Mouse (Mus musculus) layer of hippocampus, adult 2 months (tissue): ENCODE results near the gene Cep170b. TPM values are rescaled to one million over a fixed set of nuclear protein-coding genes. Genes with fewer than 3 reads are reported as not detected.

ENCODE experiments used
- DNase-seq, 2 experiments: peaks; one replicate each; pipeline ENCODE4 v3.0.0; 2022; ENCODE audit warnings: low spot score in 2 of 2
- H3K27ac ChIP-seq: fragments of 200-600 bp; 2 replicates; pipeline ENCODE4 v1.8.1; 2022
- H3K4me3 ChIP-seq: fragments of 200-600 bp; 2 replicates; pipeline ENCODE4 v1.8.1; 2022; ENCODE audit warnings: mild to moderate bottlenecking
- CTCF ChIP-seq: fragments of 200-600 bp; conservative IDR thresholded peaks from 2 replicates; pipeline ENCODE4 v1.8.1; 2022; ENCODE audit warnings: antibody characterized with exemption, mild to moderate bottlenecking, moderate library complexity
- total RNA-seq, 2 experiments: library from RNA; stranded (reverse); gene quantifications; 2 replicates each; pipeline ENCODE4 v1.2.3; 2021

Cep170b gene
- total RNA-seq, 2 experiments from 2014 or later: 194 to 210 TPM

DNA sequence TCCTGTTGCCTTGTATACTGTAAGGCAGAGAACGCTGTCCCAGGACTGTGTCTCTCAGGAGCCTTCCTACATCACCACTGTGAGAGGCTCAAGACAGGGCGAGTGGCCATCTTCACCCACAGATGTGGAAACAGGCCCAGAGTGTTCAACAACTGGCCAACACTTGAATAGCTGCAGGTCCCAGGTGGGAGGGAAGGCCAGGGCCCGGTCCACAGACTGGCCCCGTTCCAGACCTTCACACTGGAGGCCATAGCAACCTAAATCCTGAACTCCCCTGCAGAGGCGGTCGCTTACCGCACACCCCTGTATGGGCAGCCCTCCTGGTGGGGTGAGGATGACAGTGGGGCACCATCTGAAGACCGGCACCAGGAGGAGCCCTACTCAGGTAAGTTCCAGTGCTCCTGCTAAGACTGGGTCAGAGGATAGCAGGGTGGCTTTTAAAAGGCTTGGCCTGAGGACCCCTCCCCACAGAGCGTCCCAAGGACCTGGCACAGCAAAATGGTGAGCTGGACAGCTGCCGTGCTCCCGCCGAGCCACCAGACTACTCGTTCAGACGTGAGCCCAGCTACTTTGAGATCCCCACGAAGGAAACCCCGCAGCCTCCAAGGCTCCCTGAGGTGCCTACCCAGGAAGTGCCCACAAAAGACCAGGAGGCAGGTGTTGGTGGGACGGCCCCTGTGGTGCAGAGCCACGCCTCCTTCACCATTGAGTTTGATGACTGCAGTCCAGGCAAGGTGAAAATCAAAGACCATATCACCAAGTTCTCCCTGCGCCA is 14.8 kb downstream of the Cep170b start:
- DNase-seq: no peak
- Histone ChIP-seq H3K4me3 (no peak overlapping the region), H3K27ac (no peak overlapping the region)
- TF ChIP-seq CTCF: no peak

DNA sequence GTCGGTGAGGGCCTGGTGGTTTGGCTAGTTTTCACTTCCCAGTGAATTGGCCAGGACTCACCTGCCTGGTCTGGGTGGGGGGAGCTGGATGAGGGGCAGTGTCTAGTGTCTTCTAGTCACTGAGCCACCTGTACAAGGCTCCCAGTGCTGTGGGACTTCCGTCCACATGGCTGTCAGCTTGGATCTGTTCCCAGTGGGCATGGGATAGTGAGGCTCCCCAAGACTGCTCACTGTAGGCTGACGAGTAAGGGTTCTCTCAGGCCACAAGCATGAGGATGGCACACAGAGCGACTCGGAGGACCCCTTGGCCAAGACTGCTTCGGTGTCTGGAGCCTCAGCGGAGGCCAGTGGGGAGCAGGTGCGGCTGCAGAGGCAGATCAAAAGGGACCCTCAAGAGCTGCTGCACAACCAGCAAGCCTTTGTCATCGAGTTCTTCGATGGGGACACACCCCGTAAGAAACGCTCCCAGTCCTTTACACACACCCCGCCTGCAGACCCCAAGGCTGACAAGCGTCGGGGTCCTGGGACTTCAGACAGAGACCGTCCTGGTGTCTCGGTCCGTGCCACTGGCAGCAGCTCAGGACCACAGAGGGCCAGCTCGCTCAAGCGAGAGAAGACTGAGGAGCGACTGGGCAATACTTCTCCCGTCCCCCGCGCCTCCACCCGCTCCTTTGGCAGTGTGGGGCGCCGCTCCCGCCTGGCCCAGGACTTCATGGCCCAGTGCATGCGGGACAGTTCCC is 15.8 kb downstream of the Cep170b start:
- no peak for TF ChIP-seq CTCF
- DNase-seq: no peak
- H3K27ac ChIP-seq: no peak overlapping the region

DNA sequence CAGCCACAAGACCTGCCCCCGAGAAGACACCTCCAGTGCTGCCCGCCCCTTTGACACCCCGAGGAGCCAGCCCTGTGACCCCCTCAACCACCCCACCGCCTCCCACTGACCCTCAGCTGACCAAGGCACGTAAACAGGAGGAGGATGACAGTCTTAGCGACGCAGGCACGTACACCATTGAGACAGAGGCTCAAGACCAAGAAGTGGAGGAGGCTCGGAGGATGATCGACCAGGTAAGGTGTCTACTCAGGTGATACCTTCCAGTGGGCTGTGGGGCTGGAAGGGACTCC is 16.3 kb downstream of the Cep170b start:
- no peak overlapping the region for H3K4me3 ChIP-seq
- no peak for TF ChIP-seq CTCF
- H3K27ac ChIP-seq: no peak overlapping the region
- DNase-seq: no peak

More for the DNA sequence above, 15.8 kb downstream of the Cep170b start:
- H3K4me3 ChIP-seq: no peak overlapping the region

DNA sequence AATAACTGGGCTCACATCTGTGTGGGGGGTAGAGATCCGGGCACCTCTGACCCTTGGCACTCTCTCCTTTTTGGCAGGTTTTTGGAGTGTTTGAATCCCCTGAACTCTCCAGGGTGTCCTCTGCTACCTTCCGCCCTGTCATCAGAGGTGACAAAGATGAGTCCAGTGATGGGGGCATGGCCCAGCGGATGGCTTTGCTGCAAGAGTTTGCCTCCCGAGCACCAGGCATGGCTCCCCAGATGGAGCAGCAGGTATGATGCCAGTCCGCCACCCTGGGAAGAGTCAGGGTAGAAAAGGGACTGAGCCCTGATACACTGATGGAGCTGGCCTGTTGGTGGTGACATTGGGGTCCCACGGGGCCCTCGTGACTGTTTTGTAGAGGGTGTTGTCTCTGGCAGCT is 16.8 kb downstream of the Cep170b start:
- no peak for TF ChIP-seq CTCF
- no peak overlapping the region for H3K27ac ChIP-seq
- no peak for DNase-seq
- H3K4me3 ChIP-seq: no peak overlapping the region

DNA sequence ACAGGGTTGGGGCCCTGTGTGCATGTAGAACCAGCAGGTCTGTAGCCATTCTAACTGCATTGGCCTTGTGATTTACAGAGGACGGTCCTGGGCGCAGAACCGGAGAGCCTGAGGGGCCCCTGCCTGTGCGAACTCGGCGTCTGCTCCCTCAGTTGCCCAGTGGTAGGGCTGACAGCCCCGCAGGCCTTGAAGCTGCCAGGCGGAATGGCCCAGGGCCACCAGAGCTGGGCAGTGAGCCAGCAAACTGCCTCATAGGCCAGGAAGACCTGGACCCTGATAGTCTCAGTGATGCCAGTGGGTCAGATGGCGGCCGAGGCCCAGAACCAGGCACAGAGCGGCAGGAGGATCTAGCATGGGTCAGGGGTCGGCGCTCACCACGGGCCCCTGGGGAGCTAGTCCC is 17.5 kb downstream of the Cep170b start:
- peak; percentile 57 to 61 for DNase-seq
- Histone ChIP-seq H3K27ac (no peak overlapping the region), H3K4me3 (no peak overlapping the region)
- TF ChIP-seq CTCF: no peak

DNA sequence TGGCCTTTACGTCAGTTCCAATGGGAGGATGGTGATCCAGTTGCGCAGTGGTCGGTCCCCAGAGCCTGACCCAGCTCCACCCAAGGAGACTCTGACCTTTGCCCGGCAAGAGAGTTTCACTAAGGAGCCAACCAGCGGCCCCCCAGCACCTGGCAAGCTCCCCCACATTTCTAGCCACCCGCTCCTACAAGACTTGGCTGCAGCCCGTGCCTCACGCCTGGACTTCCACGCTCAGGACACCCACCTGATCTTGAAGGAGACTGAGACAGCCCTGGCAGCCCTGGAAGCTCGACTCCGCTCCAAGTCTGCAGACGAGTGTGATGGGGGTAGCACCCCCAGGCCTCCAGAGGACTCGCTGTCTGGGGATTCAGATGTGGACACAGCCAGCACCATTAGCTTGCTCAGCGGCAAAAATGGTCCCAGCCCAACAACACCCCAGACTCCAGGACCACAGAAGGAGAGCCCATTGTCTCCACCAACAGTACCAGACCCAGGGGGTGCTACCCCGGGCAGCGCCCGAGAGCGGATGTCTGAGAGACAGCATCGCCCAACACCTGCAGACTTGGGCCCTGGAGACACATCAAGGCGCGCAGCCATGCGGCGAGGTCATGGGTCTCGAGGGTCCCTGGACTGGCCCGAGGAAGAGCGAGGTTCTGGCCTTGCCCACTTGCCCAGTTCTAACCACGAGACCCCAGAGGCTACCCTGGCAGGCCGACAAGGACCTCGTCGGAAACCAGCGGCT is 18.2 kb downstream of the Cep170b start:
- H3K4me3 ChIP-seq: no peak overlapping the region
- no peak for DNase-seq
- H3K27ac ChIP-seq: no peak overlapping the region
- no peak for TF ChIP-seq CTCF

DNA sequence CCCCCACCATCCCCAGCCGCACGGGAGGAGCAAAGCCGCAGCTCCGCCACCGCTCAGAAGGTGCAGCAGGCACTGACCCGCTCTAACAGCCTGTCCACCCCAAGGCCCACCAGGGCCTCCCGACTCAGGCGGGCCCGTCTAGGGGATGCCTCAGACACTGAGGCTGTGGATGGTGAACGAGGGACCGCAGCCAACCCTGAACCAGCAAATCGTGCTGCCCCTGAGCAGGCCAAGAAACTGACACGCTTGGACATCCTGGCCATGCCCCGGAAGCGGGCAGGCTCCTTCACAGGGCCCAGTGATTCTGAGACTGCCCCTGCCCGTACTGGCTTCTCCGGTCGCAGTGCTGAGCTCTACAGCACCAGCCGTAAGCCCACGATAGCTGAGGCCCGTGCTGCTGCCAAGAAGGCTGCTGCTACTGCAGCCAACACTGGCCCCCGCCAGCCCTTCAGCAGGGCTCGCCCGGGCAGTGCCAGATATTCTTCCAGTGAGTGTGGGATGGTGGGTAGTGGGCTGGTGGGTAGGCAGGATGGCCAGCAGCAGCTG is 18.8 kb downstream of the Cep170b start:
- no peak for DNase-seq
- Histone ChIP-seq H3K4me3 (no peak overlapping the region), H3K27ac (peak overlapping the region; percentile 23; the same call in 1 of the 2 replicates)
- TF ChIP-seq CTCF: no peak

DNA sequence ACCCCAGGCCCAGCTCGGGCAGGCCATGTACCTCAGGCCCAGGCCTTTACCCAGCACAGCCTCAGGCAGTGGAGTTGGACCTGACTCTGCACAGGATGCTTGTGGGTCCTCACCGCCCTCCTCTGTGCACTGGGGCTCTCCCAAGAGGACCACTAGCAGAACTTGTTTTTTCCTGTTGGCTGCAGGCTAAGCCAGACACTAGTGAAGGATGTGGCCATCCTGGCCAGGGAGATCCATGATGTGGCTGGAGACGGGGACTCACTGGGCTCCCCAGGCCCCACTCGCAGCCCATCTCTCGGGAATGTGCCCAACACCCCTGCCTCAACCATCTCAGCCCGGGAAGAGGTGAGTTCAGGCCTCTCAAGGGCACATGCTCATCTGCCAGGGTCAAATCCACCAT is 22.5 kb downstream of the Cep170b start:
- Histone ChIP-seq H3K4me3 (no peak overlapping the region), H3K27ac (peak overlapping the region; percentile 71)
- no peak for DNase-seq
- no peak for TF ChIP-seq CTCF

DNA sequence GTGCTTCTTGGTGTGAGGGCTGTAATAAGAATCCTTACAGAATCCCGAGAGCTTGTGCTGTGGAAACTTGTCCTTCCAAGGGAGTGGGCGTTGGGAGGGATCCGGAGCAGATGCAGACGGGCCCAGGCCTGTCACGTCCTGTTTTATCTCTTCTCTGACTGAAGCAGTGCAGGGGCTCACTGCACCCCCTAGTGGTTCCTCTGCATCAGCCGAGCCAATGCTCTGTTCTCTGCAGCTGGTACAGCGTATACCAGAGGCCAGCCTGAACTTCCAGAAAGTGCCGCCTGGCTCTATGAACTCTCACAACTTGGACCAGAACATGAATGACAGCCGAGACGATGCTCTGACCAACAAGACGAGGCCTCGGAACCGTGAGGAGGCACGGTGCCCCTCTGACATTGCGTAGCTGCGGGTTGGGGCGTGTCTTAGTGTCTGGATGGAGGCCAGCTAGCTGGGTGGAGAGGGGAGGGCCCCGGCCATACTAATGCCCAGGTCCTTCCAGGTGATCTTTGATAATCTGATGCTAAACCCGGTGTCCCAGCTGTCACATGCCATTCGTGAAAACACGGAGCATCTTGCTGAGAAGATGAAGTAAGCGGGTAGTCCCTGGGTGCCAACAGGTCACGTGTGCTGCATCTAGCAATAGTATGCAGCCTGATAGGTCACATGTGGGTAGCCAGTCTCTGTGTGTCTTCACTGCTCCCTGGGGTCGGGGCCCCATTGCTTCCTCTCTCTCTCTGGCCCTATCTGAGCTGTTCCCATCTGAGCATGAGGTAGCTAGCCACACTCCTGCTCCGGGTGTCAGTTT is 23.1 kb downstream of the Cep170b start:
- Histone ChIP-seq H3K4me3 (no peak overlapping the region), H3K27ac (peak overlapping the region; percentile 71)
- peak; percentile 79 to 89 for DNase-seq
- TF ChIP-seq CTCF: peak; percentile 97

DNA sequence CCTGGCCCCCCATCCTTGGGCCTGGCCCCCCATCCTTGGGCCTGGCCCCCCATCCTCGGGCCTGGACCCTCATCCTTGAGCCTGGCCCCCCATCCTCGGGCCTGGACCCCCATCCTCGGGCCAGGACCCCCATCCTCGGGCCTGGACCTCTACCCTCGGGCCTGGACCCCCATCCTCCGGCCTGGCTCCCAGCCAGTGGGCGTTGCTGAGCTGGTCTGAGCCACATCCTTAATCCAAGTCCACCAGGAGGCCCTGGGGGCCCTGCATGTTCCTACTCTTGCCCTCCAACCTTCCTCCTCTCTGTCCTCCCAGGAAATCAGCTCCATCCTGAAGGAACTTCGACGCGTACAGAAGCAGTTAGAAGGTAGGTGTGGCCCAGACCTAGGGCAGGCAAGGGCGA is 24.0 kb downstream of the Cep170b start:
- DNase-seq: no peak
- no peak overlapping the region for H3K27ac ChIP-seq
- no peak overlapping the region for H3K4me3 ChIP-seq
- TF ChIP-seq CTCF: no peak

DNA sequence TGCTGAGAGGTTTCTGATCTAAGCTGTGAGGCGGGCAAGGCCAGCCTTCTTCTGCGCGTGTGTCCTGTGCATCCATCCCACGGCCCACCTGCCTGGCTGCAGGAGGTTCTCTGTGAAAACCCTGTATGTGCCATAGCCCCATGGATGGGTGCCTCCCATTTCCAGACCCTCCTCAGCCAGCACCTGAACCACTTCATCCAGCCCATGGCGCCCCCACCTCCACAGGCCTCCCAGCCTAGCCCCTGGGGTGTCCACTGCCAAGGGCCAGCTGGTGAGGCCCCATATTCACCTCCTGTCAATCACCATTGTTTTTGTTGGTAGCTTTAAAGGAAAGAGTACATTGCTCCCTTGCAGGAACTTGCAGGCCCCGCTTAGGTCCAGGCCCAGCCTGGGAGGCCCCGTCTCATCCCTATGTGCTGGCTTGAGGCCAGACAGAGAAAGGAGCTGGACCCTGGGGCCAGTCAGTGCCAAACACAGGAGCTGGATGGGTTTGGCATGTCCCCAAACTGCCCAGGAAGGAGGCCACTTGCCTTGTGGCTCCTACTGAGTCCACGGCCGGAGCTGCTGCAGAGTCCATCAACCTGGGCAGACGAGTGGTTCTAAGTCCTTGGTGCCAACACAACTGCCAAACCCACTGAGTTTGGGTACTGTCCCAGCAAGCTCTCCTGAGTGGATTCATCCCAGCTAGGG is 24.8 kb downstream of the Cep170b start:
- Histone ChIP-seq H3K4me3 (no peak overlapping the region), H3K27ac (no peak overlapping the region)
- no peak for TF ChIP-seq CTCF
- DNase-seq: no peak

DNA sequence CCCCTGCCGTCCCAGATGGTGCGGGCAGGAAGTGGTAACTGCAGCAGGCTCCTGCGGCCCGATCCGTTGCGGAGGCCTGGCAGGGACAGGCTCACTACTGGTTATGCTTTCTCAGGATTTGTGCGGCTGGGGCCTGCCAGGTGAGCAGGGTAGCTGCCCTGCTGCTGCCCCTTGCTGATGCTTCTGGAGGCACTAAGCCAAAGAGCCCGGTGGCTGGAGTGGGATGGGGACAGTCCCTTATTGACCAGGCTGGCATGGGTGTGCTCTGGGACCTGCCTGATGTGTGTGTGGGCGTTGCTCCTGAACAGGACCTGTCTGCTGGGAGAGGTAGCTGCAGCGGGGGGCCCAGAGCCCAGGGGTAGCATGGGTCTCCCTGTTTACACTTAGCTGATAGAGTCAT is 25.5 kb downstream of the Cep170b start:
- Histone ChIP-seq H3K27ac (no peak overlapping the region), H3K4me3 (no peak overlapping the region)
- DNase-seq: no peak
- no peak for TF ChIP-seq CTCF
